Mouse (Mus musculus): ENCODE measurements around the gene Cntnap4. TPM values are rescaled to one million over a fixed set of nuclear protein-coding genes. Genes with fewer than 3 reads are reported as not detected.

Gene Cntnap4
- total and polyA plus RNA-seq, 3 experiments: not detected

- no peak overlapping the region for H3K4me3 ChIP-seq (ENCODE audit: control insufficient read depth in 1 of 2, insufficient read depth in 1 of 2, low read depth in 2 of 2, low read length in 2 of 2)
- H3K27ac ChIP-seq (ENCODE audit: control insufficient read depth, low read depth, low read length): no peak overlapping the region
- no peaks in the 10 kb centered on the region for H3K36me3 ChIP-seq (ENCODE audit: control insufficient read depth in 1 of 2, insufficient read depth in 2 of 2, low read length in 2 of 2)
- no peak overlapping the region for H3K9ac ChIP-seq (ENCODE audit: control insufficient read depth, low read depth, low read length, poor library complexity, severe bottlenecking)
- H3K4me1 ChIP-seq (ENCODE audit: control insufficient read depth in 1 of 2, insufficient read depth in 2 of 2, low read length in 2 of 2): no peaks in the 10 kb centered on the region
- DNase-seq (ENCODE audit: low read depth, low spot score): no peak
- no peaks in the 10 kb centered on the region for H3K27me3 ChIP-seq (ENCODE audit: control insufficient read depth in 1 of 2, insufficient read depth in 2 of 2, low read length in 2 of 2)
- H3K9me3 ChIP-seq (replicated peaks; ENCODE audit: insufficient read depth, low read length): no peaks in the 10 kb centered on the region
- H3K79me2 ChIP-seq (ENCODE audit: control insufficient read depth, insufficient read depth, low read length, poor library complexity): no peaks in the 10 kb centered on the region
- TF ChIP-seq POLR2A (IDR thresholded peaks at IDR 0.05; ENCODE audit: control insufficient read depth in 1 of 2, insufficient read depth in 1 of 2, low read depth in 1 of 2, low read length in 2 of 2, poor library complexity in 1 of 2) (no peak), MEF2A (IDR thresholded peaks at IDR 0.05; ENCODE audit: extremely low read depth, insufficient replicate concordance, low read depth, low read length, poor library complexity, severe bottlenecking) (no peak), MYB (IDR thresholded peaks at IDR 0.05; ENCODE audit: low read depth, low read length) (no peak), SIN3A (IDR thresholded peaks at IDR 0.05; ENCODE audit: low read length) (no peak), RCOR1 (IDR thresholded peaks at IDR 0.05; ENCODE audit: low read depth, low read length) (no peak), MAX (IDR thresholded peaks at IDR 0.05; ENCODE audit: low read length) (no peak), UBTF (IDR thresholded peaks at IDR 0.05; ENCODE audit: borderline replicate concordance, insufficient read depth, low read depth, low read length) (no peak), TAL1 (IDR thresholded peaks at IDR 0.05; ENCODE audit: low read length) (no peak), MXI1 (IDR thresholded peaks at IDR 0.05; ENCODE audit: low read depth, low read length) (no peak), ZMIZ1 (IDR thresholded peaks at IDR 0.05; ENCODE audit: low read depth, low read length) (no peak), RAD21 (IDR thresholded peaks at IDR 0.05; ENCODE audit: low read depth, low read length) (no peak), NELFE (IDR thresholded peaks at IDR 0.05; ENCODE audit: low read depth, low read length) (no peak), SMC3 (IDR thresholded peaks at IDR 0.05; ENCODE audit: low read depth, low read length) (no peak)
These were observed 30.1 kb downstream of the Cntnap4 start for GRCm38 (mm10) chr8:112599975-112600374.

- H3K4me3 ChIP-seq (ENCODE audit: control insufficient read depth in 1 of 2, insufficient read depth in 1 of 2, low read depth in 2 of 2, low read length in 2 of 2): no peak overlapping the region
- no peak for DNase-seq (ENCODE audit: low read depth, low spot score)
- no peaks in the 10 kb centered on the region for H3K27me3 ChIP-seq (ENCODE audit: control insufficient read depth in 1 of 2, insufficient read depth in 2 of 2, low read length in 2 of 2)
- H3K36me3 ChIP-seq (ENCODE audit: control insufficient read depth in 1 of 2, insufficient read depth in 2 of 2, low read length in 2 of 2): no peaks in the 10 kb centered on the region
- no peaks in the 10 kb centered on the region for H3K4me1 ChIP-seq (ENCODE audit: control insufficient read depth in 1 of 2, insufficient read depth in 2 of 2, low read length in 2 of 2)
- no peaks in the 10 kb centered on the region for H3K9me3 ChIP-seq (replicated peaks; ENCODE audit: insufficient read depth, low read length)
- TF ChIP-seq MEF2A (IDR thresholded peaks at IDR 0.05; ENCODE audit: extremely low read depth, insufficient replicate concordance, low read depth, low read length, poor library complexity, severe bottlenecking): no peak
- no peak for TF ChIP-seq MAFK (IDR thresholded peaks at IDR 0.05; ENCODE audit: borderline replicate concordance, low read depth, low read length)
- no peak for TF ChIP-seq MAZ (IDR thresholded peaks at IDR 0.05; ENCODE audit: low read depth, low read length)
- no peak for TF ChIP-seq ZC3H11A (IDR thresholded peaks at IDR 0.05; ENCODE audit: low read depth, low read length)
- no peak for TF ChIP-seq ZMIZ1 (IDR thresholded peaks at IDR 0.05; ENCODE audit: low read depth, low read length)
- no peak for TF ChIP-seq NRF1 (IDR thresholded peaks at IDR 0.05; ENCODE audit: insufficient read depth, low read depth, low read length, poor library complexity, severe bottlenecking)
- TF ChIP-seq POLR2AphosphoS2 (IDR thresholded peaks at IDR 0.05; ENCODE audit: low read length): no peak
- TF ChIP-seq POLR2A (IDR thresholded peaks at IDR 0.05; ENCODE audit: control insufficient read depth in 1 of 2, insufficient read depth in 1 of 2, low read depth in 1 of 2, low read length in 2 of 2, poor library complexity in 1 of 2): no peak
- no peak for TF ChIP-seq SMC3 (IDR thresholded peaks at IDR 0.05; ENCODE audit: low read depth, low read length)
- H3K9ac ChIP-seq (ENCODE audit: control insufficient read depth, low read depth, low read length, poor library complexity, severe bottlenecking): no peak overlapping the region
- no peak overlapping the region for H3K27ac ChIP-seq (ENCODE audit: control insufficient read depth, low read depth, low read length)
- no peaks in the 10 kb centered on the region for H3K79me2 ChIP-seq (ENCODE audit: control insufficient read depth, insufficient read depth, low read length, poor library complexity)
These were observed 31.3 kb downstream of the Cntnap4 start for GRCm38 (mm10) chr8:112601150-112601549.
